Mouse (Mus musculus): ENCODE measurements at regions not wholly inside any gene's neighbourhood (a gene's known extent, or its start where the extent isn't known, plus 50 kb on each side); places are given as distances from the start of the nearest gene placed in this dataset.

DNA sequence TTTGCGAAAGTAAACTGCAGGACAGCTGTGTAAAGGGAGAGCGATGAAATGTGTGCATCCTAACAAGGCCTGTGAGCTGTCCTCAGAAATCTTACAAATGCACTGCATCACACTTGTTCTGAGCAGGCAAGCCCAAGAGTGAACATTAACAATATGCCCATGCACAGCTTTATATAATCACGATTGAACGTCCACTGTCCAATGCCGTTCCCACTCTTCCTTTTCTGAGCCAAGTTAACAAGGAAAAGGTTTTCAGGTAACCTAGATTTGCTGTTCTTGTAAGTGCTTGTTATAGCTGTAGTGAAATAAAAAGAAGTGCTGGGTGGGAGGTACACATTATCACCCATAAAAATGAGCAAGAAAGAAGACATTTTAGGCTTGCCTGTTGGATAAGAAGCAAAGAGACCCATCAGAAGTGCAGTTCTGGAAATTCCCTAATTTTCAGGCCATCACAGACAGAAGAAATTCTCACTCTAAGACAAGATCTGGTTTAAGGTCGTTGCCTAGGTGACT, 243.3 kb upstream of the Tenm2 start:
- TF ChIP-seq CTCF (IDR thresholded peaks at IDR 0.05; ENCODE audit: low read depth) (no peak), EP300 (optimal IDR thresholded peaks at IDR 0.05) (no peak)
